Mouse (Mus musculus) liver, embryonic 14.5 days (tissue): ENCODE measurements at regions not wholly inside any gene's neighbourhood (a gene's known extent, or its start where the extent isn't known, plus 50 kb on each side); places are given as distances from the start of the nearest gene placed in this dataset.
A peak's percentile ranks its signal among the peaks of the same experiment; 100 is the strongest.

ENCODE experiments used
- ATAC-seq: fragments of 200-750 bp; cut with Nextera tagmentation; 2 replicates; pipeline ENCODE4 v1.8.0; 2017; ENCODE audit warnings: moderate number of reproducible peaks, mild to moderate bottlenecking, moderate library complexity; ENCODE audit not compliant: insufficient read depth
- DNase-seq, 3 experiments: peaks; one replicate each; pipeline ENCODE4 v3.0.0-alpha.2; 2012 to 2013; ENCODE audit warnings: low read depth in 3 of 3, low spot score in 3 of 3
- H3K27ac ChIP-seq: fragments of 300-500 bp; sonication (generic); 2 replicates; pipeline ENCODE4 v1.5.1; 2014; ENCODE audit warnings: moderate library complexity, mild to moderate bottlenecking, control low read depth, inconsistent platforms
- H3K27me3 ChIP-seq: fragments of 300-500 bp; sonication (generic); 2 replicates; pipeline ENCODE4 v1.6.1; 2014; ENCODE audit warnings: mild to moderate bottlenecking, low read length, moderate library complexity; ENCODE audit not compliant: control insufficient read depth, insufficient read depth
- H3K36me3 ChIP-seq: fragments of 300-500 bp; sonication (generic); replicated peaks from 2 replicates; pipeline ENCODE4 v1.6.1; 2014; ENCODE audit warnings: low read depth; ENCODE audit not compliant: control insufficient read depth, insufficient read depth
- H3K4me1 ChIP-seq, 2 experiments: fragments of 200-500 bp in 1 of 2; fragments of 300-500 bp in 1 of 2; sonication (generic) in 1 of 2; replicated peaks; 2 replicates each; pipeline ENCODE4 v1.6.1; 2012 to 2014; ENCODE audit warnings: antibody characterized with exemption in 1 of 2, inconsistent platforms in 1 of 2, low read length in 1 of 2; ENCODE audit not compliant: control insufficient read depth in 2 of 2, insufficient read depth in 2 of 2
- H3K4me2 ChIP-seq: fragments of 300-500 bp; sonication (generic); 2 replicates; pipeline ENCODE4 v1.6.1; 2014; ENCODE audit warnings: low read depth, mild to moderate bottlenecking, control low read depth, moderate library complexity
- H3K4me3 ChIP-seq, 2 experiments: fragments of 200-500 bp in 1 of 2; fragments of 300-500 bp in 1 of 2; sonication (generic) in 1 of 2; 2 replicates each; pipeline ENCODE4 v1.5.1; 2012 to 2014; ENCODE audit warnings: low read depth in 2 of 2, low read length in 2 of 2, mild to moderate bottlenecking in 2 of 2, control low read depth in 1 of 2, inconsistent platforms in 1 of 2, moderate library complexity in 1 of 2; ENCODE audit not compliant: insufficient read depth in 1 of 2
- H3K9ac ChIP-seq: fragments of 300-500 bp; sonication (generic); replicated peaks from 2 replicates; pipeline ENCODE4 v1.6.1; 2014; ENCODE audit warnings: mild to moderate bottlenecking, control low read depth, moderate library complexity
- H3K9me3 ChIP-seq: fragments of 300-500 bp; sonication (generic); 2 replicates; pipeline ENCODE4 v1.6.1; 2016; ENCODE audit warnings: low read length, mixed read lengths; ENCODE audit not compliant: control insufficient read depth
- CTCF ChIP-seq: IDR thresholded peaks from 2 replicates; pipeline ENCODE4 v1.5.1; 2016; ENCODE audit warnings: antibody characterized with exemption, low read depth, control low read depth
- EP300 ChIP-seq: IDR thresholded peaks from 2 replicates; pipeline ENCODE4 v1.6.1; 2016; ENCODE audit warnings: antibody characterized with exemption, low read depth
- WGBS: fragments of 180-500 bp; shearing (Covaris S2); extraction: QIAGEN DNeasy Blood & Tissue Kit; methylation state at CpG from one replicate; pipeline ENCODE4 v1.1.7; 2014; ENCODE audit not compliant: insufficient replicate concordance; 5-methylcytosine and 5-hydroxymethylcytosine counted together

- DNase-seq (no peak), ATAC-seq (peak; percentile 33; the same call in 1 of the 2 replicates)
- WGBS = 8% methylated on average over 14 of the region's 14 CpGs
Measured at GRCm38 (mm10) chr3:38257843-38258290, 226.8 kb downstream of the Ankrd50 start.

DNA sequence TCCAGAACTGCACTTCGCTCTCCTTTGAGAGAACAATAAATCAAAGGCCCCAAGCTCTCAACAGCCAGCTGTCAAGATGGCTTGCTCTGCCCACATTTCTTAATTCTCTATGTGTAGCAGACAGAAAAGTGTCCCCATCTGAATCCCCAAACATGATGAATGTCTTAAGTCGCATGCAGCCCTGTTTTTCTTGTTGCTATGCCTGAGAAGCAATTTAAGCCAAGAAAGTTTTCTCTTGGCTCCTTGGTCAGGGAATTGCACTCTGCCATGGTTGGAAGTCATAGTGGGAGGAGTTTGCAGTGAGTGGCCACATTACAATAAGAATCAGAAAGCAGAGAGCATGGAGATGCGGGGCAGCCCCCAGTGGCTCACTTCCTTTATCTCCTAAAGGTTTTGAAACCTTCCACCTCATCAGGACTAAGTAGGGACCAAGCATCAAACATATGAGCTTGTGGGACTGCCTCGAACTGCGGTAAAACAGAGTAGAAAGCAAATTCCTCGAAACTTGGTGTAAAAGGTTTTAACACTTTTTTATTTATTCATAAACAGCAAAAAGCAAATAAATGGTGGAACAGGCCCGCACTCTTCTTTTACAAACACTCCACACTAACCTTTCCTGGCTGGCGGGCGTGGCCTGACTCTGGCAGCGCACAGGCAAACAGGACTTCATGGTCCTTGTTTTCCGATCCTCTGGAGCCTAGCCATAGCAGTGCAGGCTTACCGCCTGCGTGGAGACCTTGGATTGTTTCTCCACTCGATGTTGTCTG is 227.4 kb downstream of the Ankrd50 start:
- H3K4me2 ChIP-seq = peak overlapping the region; percentile 16; the same call in 1 of the 2 replicates
- WGBS = 40% methylated on average over 14 of the region's 14 CpGs
- no peak for DNase-seq

More at GRCm38 (mm10) chr3:38257843-38258290, 226.8 kb downstream of the Ankrd50 start:
- Histone ChIP-seq H3K9ac (no peak overlapping the region), H3K27me3 (no peaks in the 10 kb centered on the region), H3K36me3 (no peaks in the 10 kb centered on the region), H3K27ac (no peak overlapping the region), H3K4me3 (no peak overlapping the region), H3K4me2 (peak overlapping the region; percentile 16; the same call in 1 of the 2 replicates), H3K9me3 (no peaks in the 10 kb centered on the region), H3K4me1 (peaks cover 0 to 11% of the 10 kb centered on the region in 2 experiments; a peak in 1 of 4 replicates)
- TF ChIP-seq EP300 = no peak
- TF ChIP-seq CTCF = no peak

DNA sequence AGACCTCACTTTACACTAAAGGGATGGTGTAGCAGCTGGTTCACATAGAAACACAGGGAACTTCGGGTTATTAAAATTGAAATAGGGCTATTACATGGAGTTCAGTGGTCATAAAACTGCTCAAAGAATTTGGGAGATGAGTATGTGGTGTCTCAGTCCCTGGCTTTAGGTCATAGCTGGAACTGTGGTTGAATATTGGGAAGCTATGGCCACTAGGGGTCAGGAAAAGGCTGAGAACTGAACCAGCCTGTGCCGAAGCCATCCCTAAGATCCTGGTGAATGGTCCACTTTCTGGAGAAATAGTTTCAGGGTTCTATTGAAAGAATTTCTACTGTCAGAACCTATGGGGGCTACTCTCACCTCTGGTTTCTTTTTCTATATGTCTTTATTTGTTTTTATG is 229.0 kb downstream of the Ankrd50 start:
- TF ChIP-seq EP300 (no peak), CTCF (peak; percentile 44)
- H3K9me3 ChIP-seq = no peaks in the 10 kb centered on the region
- no peaks in the 10 kb centered on the region for H3K27me3 ChIP-seq
- H3K4me3 ChIP-seq = no peak overlapping the region
- DNase-seq (no peak), ATAC-seq (no peak)
- H3K4me1 ChIP-seq = peaks cover 0 to 11% of the 10 kb centered on the region in 2 experiments; a peak in 1 of 4 replicates
- H3K36me3 ChIP-seq = no peaks in the 10 kb centered on the region
- no peak overlapping the region for H3K9ac ChIP-seq
- WGBS = 5% methylated on average over 2 of the region's 2 CpGs
- H3K4me2 ChIP-seq = no peak overlapping the region
- H3K27ac ChIP-seq = no peak overlapping the region

More for the DNA sequence above, 227.4 kb downstream of the Ankrd50 start:
- TF ChIP-seq CTCF (no peak), EP300 (no peak)
- Histone ChIP-seq H3K4me1 (peaks cover 0 to 11% of the 10 kb centered on the region in 2 experiments; a peak in 1 of 4 replicates), H3K27ac (no peak overlapping the region), H3K27me3 (no peaks in the 10 kb centered on the region), H3K4me3 (no peak overlapping the region), H3K9ac (no peak overlapping the region), H3K9me3 (no peaks in the 10 kb centered on the region), H3K36me3 (no peaks in the 10 kb centered on the region)
- no peak for ATAC-seq

GRCm38 (mm10) chr3:38254896-38255295 is 229.7 kb downstream of the Ankrd50 start:
- H3K9me3 ChIP-seq = no peaks in the 10 kb centered on the region
- DNase-seq (no peak), ATAC-seq (no peak)
- no peak for TF ChIP-seq EP300
- no peak for TF ChIP-seq CTCF
- no peaks in the 10 kb centered on the region for H3K27me3 ChIP-seq
- H3K4me2 ChIP-seq = no peak overlapping the region
- no peak overlapping the region for H3K9ac ChIP-seq
- peaks cover 0 to 11% of the 10 kb centered on the region in 2 experiments; a peak in 1 of 4 replicates for H3K4me1 ChIP-seq
- 68% methylated on average over 2 of the region's 2 CpGs for WGBS
- H3K4me3 ChIP-seq = no peak overlapping the region
- H3K27ac ChIP-seq = no peak overlapping the region
- no peaks in the 10 kb centered on the region for H3K36me3 ChIP-seq

DNA sequence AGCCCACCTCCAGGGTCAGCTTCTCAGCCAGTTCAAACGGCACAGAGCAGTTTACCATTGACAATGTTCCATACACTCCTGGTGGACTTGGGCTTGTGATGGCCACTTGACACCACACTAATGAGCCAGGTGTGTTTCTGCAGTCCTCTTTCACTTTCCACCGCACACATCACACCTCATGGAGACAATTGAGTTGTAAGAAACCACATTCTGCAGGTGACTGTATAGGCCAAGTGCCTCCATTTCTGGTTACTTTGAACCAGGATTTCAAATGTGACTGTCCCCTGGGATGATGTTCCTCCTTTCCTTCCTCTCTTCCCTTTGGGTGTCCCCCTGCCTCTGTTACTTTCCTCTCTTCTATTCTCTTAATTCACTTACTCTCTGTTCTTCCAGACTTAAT is 233.1 kb downstream of the Ankrd50 start:
- no peaks in the 10 kb centered on the region for H3K27me3 ChIP-seq
- no peak overlapping the region for H3K9ac ChIP-seq
- H3K4me3 ChIP-seq = no peak overlapping the region
- ATAC-seq (no peak), DNase-seq (no peak)
- no peak for TF ChIP-seq CTCF
- TF ChIP-seq EP300 = no peak
- H3K9me3 ChIP-seq = no peaks in the 10 kb centered on the region
- H3K4me1 ChIP-seq = no peaks in the 10 kb centered on the region
- 46% methylated on average over 2 of the region's 2 CpGs for WGBS
- no peaks in the 10 kb centered on the region for H3K36me3 ChIP-seq
- H3K4me2 ChIP-seq = no peak overlapping the region
- no peak overlapping the region for H3K27ac ChIP-seq
